Mouse (Mus musculus) hindbrain, embryonic 11.5 days (tissue): ENCODE data around the gene Sema5b. TPM values are rescaled to one million over a fixed set of nuclear protein-coding genes. Genes with fewer than 3 reads are reported as not detected.
A peak's percentile ranks its signal among the peaks of the same experiment; 100 is the strongest.

Source experiments
- ATAC-seq: fragments of 200-750 bp; cut with Nextera tagmentation; 2 replicates; pipeline ENCODE4 v1.8.0; 2017; ENCODE audit warnings: mild to moderate bottlenecking, moderate TSS enrichment, moderate library complexity; ENCODE audit not compliant: low FRiP score
- DNase-seq: peaks from one replicate; pipeline ENCODE4 v3.0.0-alpha.2; 2015; ENCODE audit warnings: low spot score
- H3K27ac ChIP-seq: fragments of 300-500 bp; sonication (generic); 2 replicates; pipeline ENCODE4 v1.5.1; 2014; ENCODE audit warnings: mild to moderate bottlenecking, low read depth, low read length
- H3K27me3 ChIP-seq: fragments of 300-500 bp; sonication (generic); 2 replicates; pipeline ENCODE4 v1.6.1; 2014; ENCODE audit warnings: mild to moderate bottlenecking, low read length, moderate library complexity, mixed read lengths; ENCODE audit not compliant: control insufficient read depth, insufficient read depth
- H3K36me3 ChIP-seq: fragments of 300-500 bp; sonication (generic); 2 replicates; pipeline ENCODE4 v1.6.1; 2014; ENCODE audit warnings: mild to moderate bottlenecking, low read length, moderate library complexity, mixed read lengths; ENCODE audit not compliant: control insufficient read depth, insufficient read depth
- H3K4me1 ChIP-seq: fragments of 300-500 bp; sonication (generic); replicated peaks from 2 replicates; pipeline ENCODE4 v1.6.1; 2014; ENCODE audit warnings: low read length, mixed read lengths; ENCODE audit not compliant: control insufficient read depth, insufficient read depth
- H3K4me2 ChIP-seq: fragments of 300-500 bp; sonication (generic); replicated peaks from 2 replicates; pipeline ENCODE4 v1.6.1; 2014; ENCODE audit warnings: mild to moderate bottlenecking, low read depth, low read length
- H3K4me3 ChIP-seq: fragments of 300-500 bp; sonication (generic); 2 replicates; pipeline ENCODE4 v1.5.1; 2014; ENCODE audit warnings: low read depth, low read length
- H3K9ac ChIP-seq: fragments of 300-500 bp; sonication (generic); 2 replicates; pipeline ENCODE4 v1.6.1; 2014; ENCODE audit warnings: low read depth, low read length
- H3K9me3 ChIP-seq: fragments of 300-500 bp; sonication (generic); 2 replicates; pipeline ENCODE4 v1.6.1; 2016; ENCODE audit warnings: low read length; ENCODE audit not compliant: control insufficient read depth
- WGBS: fragments of 180-500 bp; shearing (Covaris S2); extraction: QIAGEN DNeasy Blood & Tissue Kit; methylation state at CpG from one replicate; pipeline ENCODE4 v1.1.7; 2014; 5-methylcytosine and 5-hydroxymethylcytosine counted together
- polyA plus RNA-seq: library from polyadenylated mRNA; unstranded; fragments of >200 nt; fragmentation: Nextera tagmentation; extraction: Ambion mirVana; gene quantifications from 2 replicates; pipeline ENCODE4 v1.2.1, GENCODE M21; 2014

Sema5b gene
- polyA plus RNA-seq, 1 experiment from 2014 or later, result 30.1 TPM

DNA sequence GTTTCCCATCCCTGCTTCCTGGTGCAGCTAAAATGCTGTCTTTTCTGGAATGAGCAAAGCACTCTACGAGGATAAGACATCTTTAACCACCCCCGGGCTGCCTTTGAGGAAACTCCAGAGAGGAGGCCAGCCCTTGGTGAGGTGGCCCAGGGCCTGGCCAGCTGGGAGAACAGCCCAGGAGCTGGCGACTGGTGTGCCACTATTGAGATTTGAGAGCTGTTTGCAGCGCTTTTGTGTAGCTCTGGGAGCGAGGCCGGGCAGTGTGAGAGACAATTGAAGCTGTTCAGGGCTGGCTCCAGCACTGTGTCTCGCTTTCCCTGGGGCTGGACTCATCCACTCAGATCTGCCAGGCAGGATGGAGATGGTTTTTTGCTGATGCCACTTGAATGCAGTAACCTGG, 40.4 kb downstream of the Sema5b start:
- H3K36me3 ChIP-seq, result no peaks in the 10 kb centered on the region
- no peaks in the 10 kb centered on the region for H3K9me3 ChIP-seq
- H3K27me3 ChIP-seq, result no peaks in the 10 kb centered on the region
- 40% methylated on average over 7 of the region's 7 CpGs for WGBS
- DNase-seq (peak; percentile 50), ATAC-seq (peak; percentile 48)
- no peak overlapping the region for H3K4me2 ChIP-seq
- peaks cover 18% of the 10 kb centered on the region for H3K4me1 ChIP-seq
- peak overlapping the region; percentile 40; the same call in 1 of the 2 replicates for H3K9ac ChIP-seq
- no peak overlapping the region for H3K4me3 ChIP-seq
- peak overlapping the region; percentile 77 for H3K27ac ChIP-seq

DNA sequence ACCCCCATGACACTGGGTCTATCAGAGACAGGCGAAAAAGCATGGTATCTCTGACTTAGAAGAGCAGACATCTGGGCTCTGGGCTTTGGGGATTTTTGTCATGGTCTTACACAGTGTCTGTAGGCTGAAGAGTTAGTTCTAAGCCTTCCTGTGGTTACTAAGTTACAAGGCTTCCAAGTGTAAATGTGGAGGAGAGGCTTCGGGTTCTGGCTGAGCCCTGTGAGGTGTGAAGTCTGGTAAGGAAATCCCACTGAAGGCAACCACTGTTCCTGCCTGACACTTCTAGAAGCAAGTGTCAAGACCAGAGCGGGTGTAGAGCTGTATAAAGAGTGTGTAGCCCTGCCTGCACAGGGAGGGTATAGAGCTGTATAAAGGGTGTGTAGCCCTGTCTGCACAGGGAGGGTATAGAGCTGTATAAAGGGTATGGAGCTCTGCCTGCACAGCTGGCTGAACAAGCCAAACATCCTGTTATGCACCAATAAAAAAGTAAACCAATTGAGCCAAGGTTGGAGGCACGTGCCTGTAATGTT, 42.7 kb downstream of the Sema5b start:
- DNase-seq (no peak), ATAC-seq (no peak)
- Histone ChIP-seq H3K4me3 (no peak overlapping the region), H3K9me3 (no peaks in the 10 kb centered on the region), H3K4me1 (peaks cover 30% of the 10 kb centered on the region), H3K27ac (0 out of 2 replicates have a peak overlapping the region, but pooled peaks have one; percentile 27), H3K36me3 (no peaks in the 10 kb centered on the region), H3K9ac (no peak overlapping the region), H3K4me2 (no peak overlapping the region), H3K27me3 (no peaks in the 10 kb centered on the region)
- 70% methylated on average over 4 of the region's 4 CpGs for WGBS

DNA sequence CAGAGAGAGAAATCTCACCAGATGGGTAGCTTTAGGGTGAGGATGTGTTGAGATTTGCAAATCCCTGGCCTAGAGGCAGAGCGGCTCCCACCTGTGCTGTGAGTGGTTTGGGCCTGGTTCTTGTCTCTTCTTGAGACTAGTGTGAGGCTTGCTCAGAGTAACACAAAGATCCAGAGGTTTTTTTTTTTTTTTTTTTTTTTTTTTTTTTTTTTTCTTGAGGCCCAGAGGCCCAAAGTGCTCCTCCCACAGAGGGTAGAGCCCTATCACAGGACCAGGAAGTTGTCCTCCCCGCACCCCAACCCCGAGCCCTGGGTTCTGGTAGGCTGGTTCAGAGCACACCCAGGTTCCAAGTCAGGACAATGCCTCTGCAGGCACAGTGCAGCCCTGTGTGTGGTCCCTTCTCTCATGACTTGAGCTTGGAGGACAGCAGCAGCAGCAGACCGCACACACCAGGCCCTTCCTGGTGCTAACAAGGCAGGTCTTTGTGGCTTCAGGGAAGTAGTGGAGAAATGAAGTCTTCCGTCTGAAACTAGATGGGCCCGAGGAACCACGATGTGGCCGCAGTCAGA, 44.3 kb downstream of the Sema5b start:
- DNase-seq, result peak; percentile 55
- WGBS, result 45% methylated on average over 8 of the region's 8 CpGs
- H3K4me1 ChIP-seq, result peaks cover 38% of the 10 kb centered on the region

DNA sequence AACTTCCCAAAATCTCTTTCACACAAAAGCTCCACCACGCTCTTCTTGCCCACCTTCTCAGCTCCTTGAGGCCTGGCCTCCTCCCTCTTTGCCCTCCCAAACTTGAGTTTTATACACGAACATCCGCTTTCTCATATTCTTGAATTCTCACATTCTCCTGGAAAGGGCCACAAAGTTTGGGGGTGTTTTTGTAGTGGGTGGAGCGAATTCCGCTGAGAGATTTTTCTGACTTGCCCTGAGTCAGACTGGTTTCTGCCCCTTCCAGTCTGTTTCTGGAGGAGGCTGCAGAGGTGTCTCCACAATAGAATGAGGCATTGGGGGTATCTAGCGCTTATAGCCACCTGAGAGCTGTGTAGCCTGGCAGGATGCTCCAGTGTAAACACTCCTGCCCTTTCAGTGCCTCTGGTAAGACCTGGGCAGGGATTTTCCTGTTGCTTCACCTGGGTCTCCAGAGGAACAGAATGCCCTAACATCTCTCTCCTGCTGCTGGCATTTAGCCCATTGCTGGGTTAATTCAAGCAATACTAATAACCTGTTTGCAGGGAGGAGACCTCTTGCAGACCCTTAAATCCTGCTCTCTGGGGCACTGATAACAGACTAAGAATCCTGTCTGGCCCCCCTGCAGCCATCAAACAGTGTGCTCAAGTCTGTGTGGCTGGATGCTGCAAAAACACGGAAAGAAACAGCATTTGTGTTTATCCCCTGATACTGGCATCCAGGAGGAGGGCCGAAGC, 46.3 kb downstream of the Sema5b start:
- Histone ChIP-seq H3K4me1 (peaks cover 38% of the 10 kb centered on the region), H3K36me3 (no peaks in the 10 kb centered on the region), H3K4me3 (no peak overlapping the region), H3K9me3 (no peaks in the 10 kb centered on the region), H3K9ac (peak overlapping the region; percentile 31), H3K27me3 (no peaks in the 10 kb centered on the region), H3K4me2 (peak overlapping the region; percentile 14; the same call in 1 of the 2 replicates), H3K27ac (peak overlapping the region; percentile 93)
- peak; percentile 21; the same call in 1 of the 2 replicates for ATAC-seq
- 41% methylated on average over 8 of the region's 8 CpGs for WGBS
- DNase-seq, result no peak

More for the DNA sequence above, 44.3 kb downstream of the Sema5b start:
- H3K27me3 ChIP-seq, result no peaks in the 10 kb centered on the region
- no peak for ATAC-seq
- no peaks in the 10 kb centered on the region for H3K36me3 ChIP-seq
- H3K27ac ChIP-seq, result peak overlapping the region; percentile 72
- no peak overlapping the region for H3K9ac ChIP-seq
- H3K4me3 ChIP-seq, result no peak overlapping the region
- H3K4me2 ChIP-seq, result no peak overlapping the region
- no peaks in the 10 kb centered on the region for H3K9me3 ChIP-seq

DNA sequence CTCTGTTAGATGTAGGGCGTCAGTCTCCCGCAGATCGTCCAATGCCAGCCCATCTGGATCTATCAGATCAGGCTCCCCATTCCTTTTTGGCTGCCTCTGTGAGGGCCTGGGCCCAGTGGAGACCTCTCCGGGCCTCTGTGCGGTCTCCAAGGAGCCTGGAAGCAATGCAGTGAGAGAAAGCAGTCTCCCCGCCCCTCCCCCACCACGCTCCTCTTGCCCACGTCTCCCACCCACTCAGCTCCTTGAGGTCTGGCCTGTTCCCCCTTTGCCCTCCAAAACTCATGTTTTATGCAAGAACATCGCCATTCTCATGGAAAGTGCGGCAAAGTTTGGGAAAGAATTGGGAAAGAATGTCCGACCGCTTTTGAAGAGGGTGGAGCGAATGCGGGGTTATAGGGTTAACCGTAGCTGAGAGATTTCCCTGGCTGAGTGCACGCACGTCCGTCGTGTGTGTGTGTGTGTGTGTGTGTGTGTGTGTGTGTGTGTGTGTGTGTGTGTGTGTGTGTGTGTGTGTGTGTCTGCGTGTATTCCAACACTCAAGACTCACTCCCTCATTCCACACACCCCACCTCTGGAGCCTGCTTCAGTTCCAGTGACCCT, 47.0 kb downstream of the Sema5b start:
- H3K4me1 ChIP-seq, result peaks cover 38% of the 10 kb centered on the region
- H3K27me3 ChIP-seq, result no peaks in the 10 kb centered on the region
- H3K4me2 ChIP-seq, result peak overlapping the region; percentile 3
- no peak overlapping the region for H3K4me3 ChIP-seq
- WGBS, result 5% methylated on average over 19 of the region's 20 CpGs
- DNase-seq, result peak; percentile 91
- ATAC-seq, result peak; percentile 84
- H3K27ac ChIP-seq, result peak overlapping the region; percentile 93
- no peaks in the 10 kb centered on the region for H3K36me3 ChIP-seq
- no peaks in the 10 kb centered on the region for H3K9me3 ChIP-seq
- H3K9ac ChIP-seq, result no peak overlapping the region; the same call in none of the 2 replicates

DNA sequence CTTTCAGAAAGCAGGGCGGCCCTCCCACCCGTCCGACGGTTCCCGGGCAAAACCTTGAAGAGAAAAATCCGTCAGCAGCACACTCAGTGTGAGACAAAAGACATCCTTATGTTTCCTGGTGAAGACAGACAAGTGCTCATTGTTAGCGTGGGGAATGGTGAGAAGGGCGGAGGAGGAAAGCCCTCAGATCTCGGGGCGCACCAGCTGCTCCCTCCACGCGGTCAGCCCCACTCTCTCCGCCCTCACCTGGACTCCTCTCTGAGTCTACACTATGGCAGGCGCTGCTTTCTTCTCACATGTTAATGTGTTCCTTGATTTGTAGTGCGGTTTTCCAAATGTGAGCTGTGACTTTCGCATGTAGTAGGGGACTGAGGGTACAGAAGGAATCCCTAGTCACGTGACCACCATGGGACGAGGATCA, 47.8 kb downstream of the Sema5b start:
- Histone ChIP-seq H3K4me2 (peak overlapping the region; percentile 3), H3K9me3 (no peaks in the 10 kb centered on the region), H3K9ac (peak overlapping the region; percentile 54), H3K27ac (peak overlapping the region; percentile 93), H3K4me3 (no peak overlapping the region; the same call in 1 of the 2 replicates), H3K36me3 (no peaks in the 10 kb centered on the region), H3K27me3 (no peaks in the 10 kb centered on the region), H3K4me1 (peaks cover 38% of the 10 kb centered on the region)
- 3% methylated on average over 18 of the region's 18 CpGs for WGBS
- DNase-seq (peak; percentile 59), ATAC-seq (peak; percentile 47; the same call in 1 of the 2 replicates)

DNA sequence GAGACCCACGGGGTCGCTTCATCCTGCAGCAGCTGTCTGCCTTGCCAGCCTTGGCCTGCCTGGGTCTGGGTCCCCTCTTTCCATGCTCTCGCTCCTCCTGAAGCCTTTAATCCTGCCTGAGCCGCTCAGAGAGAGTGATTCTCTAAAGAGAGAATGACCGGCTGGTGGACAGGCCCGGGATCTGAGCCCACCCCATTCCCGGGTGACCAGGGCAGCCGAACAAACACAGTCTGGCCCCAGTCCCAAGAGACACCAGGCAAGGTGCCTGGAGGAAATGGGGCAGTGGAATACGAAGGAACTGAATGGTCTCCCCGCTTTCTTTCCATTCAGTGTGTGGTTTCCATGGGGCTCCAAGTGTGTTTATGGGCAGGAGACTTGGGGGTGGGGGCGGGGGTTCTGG, 50.8 kb downstream of the Sema5b start:
- no peak overlapping the region for H3K4me2 ChIP-seq
- H3K9me3 ChIP-seq, result no peaks in the 10 kb centered on the region
- no peak overlapping the region for H3K4me3 ChIP-seq
- DNase-seq, result no peak
- H3K4me1 ChIP-seq, result peaks cover 33% of the 10 kb centered on the region
- H3K27ac ChIP-seq, result peak overlapping the region; percentile 42
- H3K27me3 ChIP-seq, result no peaks in the 10 kb centered on the region
- no peaks in the 10 kb centered on the region for H3K36me3 ChIP-seq
- ATAC-seq, result no peak
- H3K9ac ChIP-seq, result no peak overlapping the region
- 30% methylated on average over 11 of the region's 11 CpGs for WGBS

DNA sequence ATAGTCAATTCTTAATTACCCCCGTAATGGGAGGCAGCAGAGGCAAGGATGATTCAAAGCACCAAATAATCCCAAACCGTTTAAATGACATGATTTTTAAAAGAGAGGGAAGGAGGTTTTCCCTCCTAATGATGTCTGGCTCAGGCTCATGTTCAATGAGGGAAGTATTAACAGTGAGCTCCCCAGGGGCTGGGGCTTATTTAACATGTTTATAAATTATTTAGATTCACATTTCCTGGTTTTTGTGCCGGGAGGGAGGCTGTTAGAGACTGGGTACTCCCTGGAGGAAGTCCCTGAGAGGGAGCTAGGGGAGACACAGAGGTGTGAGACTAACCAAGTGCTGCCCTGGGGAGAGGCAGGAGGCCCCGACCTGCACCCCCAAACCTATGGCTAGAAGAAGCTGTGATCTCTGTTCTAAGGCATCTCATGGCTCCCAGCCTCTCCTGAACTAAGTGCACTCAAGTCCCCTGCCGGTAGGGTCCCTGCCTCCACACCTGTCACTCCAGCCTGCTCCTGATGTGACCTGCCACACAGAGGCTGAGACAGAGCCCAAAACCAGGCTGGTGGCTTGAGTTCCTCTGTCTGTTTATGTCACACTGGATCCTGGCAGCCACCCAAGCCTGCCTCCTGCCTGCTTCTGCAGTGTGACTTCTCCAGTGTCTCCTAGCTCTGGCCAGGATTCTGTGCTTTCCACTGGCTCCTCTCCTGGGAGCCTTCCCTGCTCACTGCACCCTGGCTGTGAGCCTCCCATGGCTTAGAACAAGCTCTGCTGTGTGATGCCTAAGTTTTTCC, 51.5 kb downstream of the Sema5b start:
- 40% methylated on average over 5 of the region's 5 CpGs for WGBS
- H3K4me3 ChIP-seq, result no peak overlapping the region
- H3K27me3 ChIP-seq, result no peaks in the 10 kb centered on the region
- DNase-seq (no peak), ATAC-seq (no peak)
- no peak overlapping the region for H3K4me2 ChIP-seq
- peaks cover 27% of the 10 kb centered on the region for H3K4me1 ChIP-seq
- H3K36me3 ChIP-seq, result no peaks in the 10 kb centered on the region
- H3K9me3 ChIP-seq, result no peaks in the 10 kb centered on the region
- no peak overlapping the region for H3K9ac ChIP-seq
- H3K27ac ChIP-seq, result no peak overlapping the region; the same call in 1 of the 2 replicates
